Mouse (Mus musculus) T-helper 2 cell (primary cell): ENCODE measurements around the gene Dock7.

Experiments
- in situ Hi-C: fragments of 300-600 bp; cut with MboI, MseI; formaldehyde crosslinking; loops from one replicate; pipeline ENCODE4 v1.15.1; 2025; ENCODE audit warnings: high pct_unique_total_duplicates

The Dock7 gene

DNA sequence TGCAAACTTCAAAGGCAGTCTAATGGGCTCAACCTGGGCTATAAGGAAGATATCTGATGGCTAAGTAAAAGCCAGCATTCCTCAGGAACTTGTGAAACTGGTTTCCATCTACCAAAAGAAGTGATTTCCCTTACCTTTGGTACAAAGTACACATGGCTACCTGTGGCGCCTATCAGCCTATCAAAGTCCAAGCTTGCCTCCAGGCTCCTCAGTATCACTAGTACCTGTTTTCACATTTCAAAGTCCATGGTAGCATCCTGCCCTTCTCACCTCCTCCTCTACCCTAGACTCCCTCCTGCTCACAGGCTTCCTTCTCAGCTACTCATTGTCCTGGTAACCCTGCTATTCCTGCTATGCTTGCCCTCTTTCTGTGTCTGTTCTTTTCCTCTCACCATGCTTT, 202.5 kb downstream of the Dock7 start:
- in situ Hi-C loops, result loop anchor here (25.0 kb wide), 1 partner anchor 1019 kb away; the partner anchor contains the start of genes Itgb3bp and Pgm1

DNA sequence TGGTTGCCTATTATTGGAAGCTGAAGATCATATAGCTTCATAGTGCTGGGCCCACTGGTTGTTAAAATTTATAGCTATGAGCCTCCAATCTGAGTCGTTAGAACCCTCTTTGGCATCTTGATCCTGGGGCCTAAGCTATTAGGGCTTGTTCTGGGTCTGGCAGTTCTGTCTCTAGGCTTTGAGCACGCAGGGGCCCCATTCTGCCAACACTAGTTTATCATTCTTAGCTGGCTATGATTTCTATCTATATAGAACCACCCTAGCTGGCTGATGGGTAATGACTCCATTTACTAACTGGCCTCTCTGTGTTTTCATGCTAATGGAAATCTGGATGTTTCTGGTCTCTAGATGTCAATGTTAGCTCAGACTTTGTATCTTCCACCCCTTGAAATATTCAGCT, 203.0 kb downstream of the Dock7 start:
- in situ Hi-C loops, result loop anchor here (25.0 kb wide), 1 partner anchor 1020 kb away; the partner anchor contains the start of genes Itgb3bp and Pgm1

DNA sequence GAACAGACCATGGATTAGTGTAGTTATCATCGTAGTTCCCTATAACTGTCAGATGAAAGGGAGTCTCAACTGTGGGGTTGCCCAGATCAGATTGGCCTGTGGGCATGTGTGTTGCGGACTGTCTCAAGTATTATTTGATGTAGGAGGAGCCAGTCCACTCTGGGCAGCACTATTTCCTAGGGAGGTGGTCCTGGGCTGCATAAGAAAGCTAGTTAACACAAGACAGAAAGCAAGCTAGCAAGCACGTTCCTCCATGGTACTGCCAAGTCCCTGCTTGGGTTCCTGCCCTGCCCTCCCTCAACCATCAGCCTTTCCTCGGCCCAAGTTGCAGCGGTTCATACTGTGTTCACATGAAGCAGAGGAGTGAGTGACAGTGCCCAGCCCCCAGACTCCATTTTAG, 210.5 kb downstream of the Dock7 start:
- in situ Hi-C loops, result loop anchor here (25.0 kb wide), 1 partner anchor 1027 kb away; the partner anchor contains the start of genes Itgb3bp and Pgm1

DNA sequence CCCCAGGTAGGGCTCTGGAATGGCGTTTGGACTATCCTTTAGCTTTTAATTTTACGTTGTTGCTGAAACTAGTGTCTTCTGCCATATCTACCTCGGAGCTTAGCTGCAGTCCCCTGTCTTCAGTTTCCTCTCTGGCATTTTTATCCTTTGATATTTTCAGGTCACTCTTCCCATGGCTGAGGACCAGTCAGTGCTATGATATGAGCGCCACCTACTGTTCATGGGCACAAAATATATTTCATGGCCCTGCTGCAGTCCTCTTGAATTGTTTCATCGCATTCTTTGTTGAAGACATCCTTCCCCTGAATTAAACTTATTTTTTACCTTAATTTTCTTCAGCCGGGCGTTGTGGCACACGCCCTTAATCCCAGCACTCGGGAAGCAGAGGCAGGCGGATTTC, 233.6 kb downstream of the Dock7 start:
- in situ Hi-C loops, result no loop called here
